Mouse (Mus musculus) heart, adult 2 months (tissue): ENCODE results near the gene Hoxb2.

Source experiments
- CTCF ChIP-seq: fragments of 200-600 bp; IDR thresholded peaks from 2 replicates; pipeline ENCODE4 v1.8.1; 2022; ENCODE audit warnings: antibody characterized with exemption, mild to moderate bottlenecking, moderate library complexity
- EP300 ChIP-seq: fragments of 200-500 bp; IDR thresholded peaks from 2 replicates; pipeline ENCODE4 v1.6.1; 2011; ENCODE audit warnings: low read depth, low read length, control low read depth; ENCODE audit not compliant: insufficient read depth

- TF ChIP-seq CTCF (no peak), EP300 (no peak)
Observed at GRCm38 (mm10) chr11:96344061-96344877, 6.1 kb upstream of the Hoxb2 start.
